Mouse (Mus musculus) megakaryocyte, embryonic 14.5 days (primary cell): Measurements from ENCODE around the gene Kcnip4.

Source experiments
- FLI1 ChIP-seq: IDR thresholded peaks from 2 replicates; pipeline ENCODE4 v1.6.1; 2012; ENCODE audit warnings: low read length, inconsistent platforms, mixed read lengths
- GATA1 ChIP-seq: IDR thresholded peaks from 3 replicates; pipeline ENCODE4 v1.6.1; 2012; ENCODE audit warnings: mixed read lengths, low read length, inconsistent platforms, borderline replicate concordance

- TF ChIP-seq GATA1, result no peak
- no peak for TF ChIP-seq FLI1
Measured at GRCm38 (mm10) chr5:49065646-49066045, 459.1 kb downstream of the Kcnip4 start.
